Mouse (Mus musculus) leukemia stem cell, adult 10-12 weeks (primary cell): ENCODE measurements around the gene Ppt2. TPM values are rescaled to one million over a fixed set of nuclear protein-coding genes. Genes with fewer than 3 reads are reported as not detected.

ENCODE experiments used
- polyA plus RNA-seq: library from polyadenylated mRNA; stranded (reverse); fragments of >175 nt; gene quantifications from 2 replicates; pipeline ENCODE4 v1.2.3, GENCODE M21; 2012; ENCODE audit warnings: low replicate concordance

The Ppt2 gene
- polyA plus RNA-seq: 67.6 and 71.3 TPM in 2 replicates

GRCm38 (mm10) chr17:34627943-34628643, at the start of gene Ppt2:
TSS of gene Ppt2 (minus strand) at chr17:34628510.

DNA sequence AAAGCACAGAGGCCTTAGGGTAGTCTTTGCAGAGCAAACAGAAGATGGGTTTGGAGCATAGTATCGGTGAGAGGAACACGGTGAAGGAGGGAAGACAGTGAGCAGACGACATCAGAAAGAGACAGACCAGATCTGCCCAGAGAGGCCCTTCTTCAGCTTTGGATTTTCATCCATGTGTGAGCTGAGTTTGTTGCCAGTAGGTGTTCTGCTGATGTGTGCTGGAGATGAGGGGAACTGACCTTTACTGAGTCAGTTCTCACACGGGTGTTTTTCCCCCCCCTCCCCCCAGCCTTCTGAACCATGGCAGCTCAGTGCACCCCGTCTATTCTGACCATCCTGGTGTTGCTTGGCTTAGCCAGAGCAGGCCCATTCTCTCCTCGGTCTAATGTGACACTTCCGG, 41.9 kb upstream of the Ppt2 start, which contains the start of gene Tnxb:
Tnxb (plus strand) TSS at position 301 of the 400 bp plus-strand sequence.

DNA sequence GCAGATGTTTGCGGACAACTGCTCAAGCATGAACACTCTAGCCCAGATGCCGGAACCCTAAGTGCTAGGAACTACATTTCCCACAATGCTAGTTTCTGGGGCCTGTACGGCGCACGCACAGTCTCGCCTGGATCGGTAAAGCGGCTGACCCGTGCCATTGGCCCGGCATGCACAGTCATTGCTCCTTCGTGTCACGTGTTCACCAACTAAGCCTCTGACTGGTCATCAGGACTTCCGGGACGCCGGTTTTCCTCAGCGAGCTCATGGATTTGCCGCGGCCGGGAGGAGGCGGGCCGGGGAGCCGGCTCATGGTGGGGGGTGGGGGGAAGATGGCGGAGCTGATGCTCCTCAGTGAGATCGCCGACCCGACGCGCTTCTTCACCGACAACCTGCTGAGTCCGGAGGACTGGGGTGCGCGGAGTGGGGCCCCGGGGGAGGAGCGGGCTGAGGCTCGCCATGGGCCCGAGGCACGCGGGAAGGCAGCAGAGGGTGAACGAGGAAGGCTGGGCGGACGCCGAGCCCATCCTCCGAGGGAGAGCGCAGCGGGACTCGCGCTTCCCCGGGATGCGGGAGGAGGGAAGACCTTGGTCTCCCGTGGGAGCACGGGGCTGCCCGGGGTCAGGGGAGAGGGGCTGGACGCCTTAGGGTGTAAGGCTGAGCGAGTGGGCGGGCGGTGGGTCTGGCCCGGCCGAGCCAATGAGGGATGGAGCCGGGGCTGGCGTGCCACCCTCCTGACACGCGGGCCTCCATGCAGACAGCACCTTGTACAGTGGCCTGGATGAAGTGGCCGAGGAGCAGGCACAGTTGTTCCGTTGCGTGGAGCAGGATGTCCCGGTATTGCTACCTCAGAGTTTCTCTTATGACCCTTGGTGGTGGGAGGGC, 18.8 kb upstream of the Ppt2 start, which contains the start of gene Atf6b:
Atf6b (plus strand) TSS at position 241 of the 882 bp plus-strand sequence.

DNA sequence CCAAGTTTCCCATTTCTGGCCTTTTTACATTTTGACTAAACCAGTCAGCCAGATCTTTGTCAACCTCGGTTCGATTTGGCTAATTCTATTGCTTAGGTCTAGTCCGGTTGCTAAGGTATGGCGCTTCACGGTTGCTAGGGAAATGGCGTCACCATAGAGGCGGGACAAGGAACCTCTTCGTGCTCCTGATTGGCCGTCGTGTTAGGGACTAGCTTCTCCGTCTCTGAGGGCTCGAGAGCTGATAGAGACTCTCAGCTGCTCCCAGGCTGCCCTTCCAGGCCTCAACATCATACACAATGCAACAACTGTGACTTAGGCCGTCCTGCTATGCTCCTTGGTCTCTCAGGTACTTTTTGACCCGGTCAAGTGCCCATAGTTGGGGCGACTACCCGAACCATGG, 16.3 kb upstream of the Ppt2 start, which contains the start of gene Fkbpl:
Fkbpl (plus strand) TSS at position 157 of the 400 bp plus-strand sequence.

GRCm38 (mm10) chr17:34629221-34629751, 976 bp upstream of the Ppt2 start, which contains the start of gene Prrt1:
TSS of gene Prrt1 (plus strand) at chr17:34629533.

GRCm38 (mm10) chr17:34615871-34616270, 12.4 kb downstream of the Ppt2 start, which contains the start of gene Egfl8:
TSS of gene Egfl8 (minus strand) at chr17:34615971.

GRCm38 (mm10) chr17:34604061-34604508, 24.2 kb downstream of the Ppt2 start, which contains the start of gene Agpat1:
TSS of gene Agpat1 (plus strand) at chr17:34604262.

DNA sequence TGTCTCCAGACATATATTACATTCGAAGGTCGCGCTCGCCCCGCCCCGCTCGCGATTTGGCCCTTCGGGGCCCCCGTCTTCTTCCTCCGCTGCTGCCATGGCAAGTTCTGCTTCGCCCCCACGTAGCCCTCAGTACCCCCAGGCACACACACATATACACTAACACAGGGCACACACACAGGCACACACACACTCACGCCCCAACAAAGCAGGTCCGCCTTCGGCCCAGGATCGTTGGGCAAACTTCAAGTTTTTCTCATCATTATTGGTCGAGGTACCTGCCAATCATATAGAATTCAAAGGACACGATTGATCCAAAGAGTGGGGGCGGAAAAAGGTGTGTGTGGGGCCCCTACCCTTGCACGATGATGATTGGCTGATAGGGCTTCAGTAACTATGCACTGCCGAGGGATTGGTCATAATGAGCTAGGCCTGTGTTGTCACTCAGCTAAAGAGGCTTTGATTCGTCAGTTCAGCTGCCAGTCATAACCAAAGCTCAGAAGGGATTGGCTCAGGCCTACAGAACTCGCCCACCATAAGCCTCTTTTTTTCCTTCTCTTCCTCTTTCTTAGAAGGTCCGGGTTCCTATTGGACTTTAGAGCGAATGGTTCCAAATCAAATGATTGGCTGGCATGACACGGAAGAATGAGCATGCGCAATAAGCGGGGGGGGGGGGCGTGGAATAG, 24.8 kb downstream of the Ppt2 start, which contains the start of gene Rnf5:
Rnf5 (minus strand) TSS at position 316 of the 686 bp plus-strand sequence.

DNA sequence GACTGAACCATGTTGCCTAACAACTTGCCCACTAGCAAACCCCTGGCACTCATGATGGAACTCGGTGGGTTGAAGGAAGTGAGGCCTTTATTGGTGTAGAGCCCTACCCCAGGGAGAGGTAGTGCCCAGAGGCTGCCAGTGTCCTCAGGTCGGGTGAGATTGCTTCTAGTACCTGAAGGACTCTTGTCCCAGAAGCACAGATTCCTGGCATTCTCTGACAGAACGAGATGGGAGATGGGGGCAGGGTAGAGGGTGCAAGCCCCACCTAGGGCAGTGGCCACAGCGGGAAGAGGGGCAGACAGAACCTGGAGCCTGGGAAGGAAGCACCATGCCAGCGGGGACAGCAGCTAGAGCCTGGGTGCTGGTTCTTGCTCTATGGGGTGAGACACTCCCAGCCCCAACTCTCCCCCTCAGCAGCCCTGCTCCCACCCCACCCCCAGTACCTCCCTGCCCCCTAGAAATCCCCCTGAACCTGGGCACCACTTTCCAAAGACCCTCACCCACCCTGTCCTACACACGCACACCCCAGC, 30.7 kb downstream of the Ppt2 start, which contains the start of gene Ager:
Ager (plus strand) TSS at position 297 of the 530 bp plus-strand sequence.

GRCm38 (mm10) chr17:34591029-34591993, 37.0 kb downstream of the Ppt2 start, which contains the start of gene Pbx2:
TSS of gene Pbx2 (plus strand) at chr17:34591266.

GRCm38 (mm10) chr17:34589681-34590101, 38.6 kb downstream of the Ppt2 start, which contains the start of gene Gpsm3:
TSS of gene Gpsm3 (plus strand) at chr17:34589806.

Other genes with a start within 250 kb of the Ppt2 start
- gene BC051142, start 229.7 kb downstream of the Ppt2 start, polyA plus RNA-seq: not detected in 2 replicates
- not detected in 2 replicates for gene Btnl4, start 151.2 kb downstream of the Ppt2 start, polyA plus RNA-seq
- not detected in 2 replicates for gene Btnl6, start 111.2 kb downstream of the Ppt2 start, polyA plus RNA-seq
- 4.7 and 12.4 TPM in 2 replicates for gene Notch4, start 64.2 kb downstream of the Ppt2 start, polyA plus RNA-seq
- 136 and 357 TPM in 2 replicates for gene Gpsm3, start 38.7 kb downstream of the Ppt2 start, polyA plus RNA-seq
- 77.3 and 112 TPM in 2 replicates for gene Pbx2, start 37.2 kb downstream of the Ppt2 start, polyA plus RNA-seq
- 4.2 and 9.4 TPM in 2 replicates for gene Ager, start 30.6 kb downstream of the Ppt2 start, polyA plus RNA-seq
- 35.4 and 54.6 TPM in 2 replicates for gene Rnf5, start 24.8 kb downstream of the Ppt2 start, polyA plus RNA-seq
- gene Agpat1, start 24.2 kb downstream of the Ppt2 start, polyA plus RNA-seq: 223 and 308 TPM in 2 replicates
- gene Egfl8, start 12.5 kb downstream of the Ppt2 start, polyA plus RNA-seq: 0.78 and 1.1 TPM in 2 replicates
- gene Prrt1, start 1.0 kb upstream of the Ppt2 start, polyA plus RNA-seq: 3.2 and 5.7 TPM in 2 replicates
- gene Fkbpl, start 16.3 kb upstream of the Ppt2 start, polyA plus RNA-seq: 3.9 and 5.3 TPM in 2 replicates
- 269 and 430 TPM in 2 replicates for gene Atf6b, start 18.6 kb upstream of the Ppt2 start, polyA plus RNA-seq
- gene Tnxb, start 42.0 kb upstream of the Ppt2 start, polyA plus RNA-seq: 0.32 and 1.9 TPM in 2 replicates
- 0.87 and 2.9 TPM in 2 replicates for gene C4b, start 115.4 kb upstream of the Ppt2 start, polyA plus RNA-seq
- 0.54 TPM in 1 of 2 replicates, not detected in the other for gene Cyp21a1, start 176.1 kb upstream of the Ppt2 start, polyA plus RNA-seq
- 62.8 and 63.3 TPM in 2 replicates for gene Stk19, start 208.4 kb upstream of the Ppt2 start, polyA plus RNA-seq
- gene Dxo, start 208.5 kb upstream of the Ppt2 start, polyA plus RNA-seq: 50.7 and 116 TPM in 2 replicates
- gene Skiv2l, start 221.7 kb upstream of the Ppt2 start, polyA plus RNA-seq: 53.7 and 54.2 TPM in 2 replicates
- 121 and 205 TPM in 2 replicates for gene Nelfe, start 221.9 kb upstream of the Ppt2 start, polyA plus RNA-seq
- 0.41 and 1.5 TPM in 2 replicates for gene Cfb, start 234.0 kb upstream of the Ppt2 start, polyA plus RNA-seq